Mouse (Mus musculus) kidney, adult 2 months (tissue): ENCODE measurements at regions not wholly inside any gene's neighbourhood (a gene's known extent, or its start where the extent isn't known, plus 50 kb on each side); places are given as distances from the start of the nearest gene placed in this dataset.

ENCODE experiments used
- CTCF ChIP-seq: fragments of 200-500 bp; conservative IDR thresholded peaks from 2 replicates; pipeline ENCODE4 v1.5.1; 2011; ENCODE audit warnings: low read depth, mild to moderate bottlenecking, control low read depth, low read length, moderate library complexity, mixed read lengths; ENCODE audit not compliant: insufficient read depth, insufficient read length
- POLR2A ChIP-seq: fragments of 200-500 bp; IDR thresholded peaks from one replicate; pipeline ENCODE4 v1.6.1; 2011; ENCODE audit warnings: low read depth, low read length, control low read depth

- no peak for TF ChIP-seq POLR2A
- TF ChIP-seq CTCF, result no peak
Measured at GRCm38 (mm10) chr13:51227836-51228235, 57.0 kb downstream of the Nxnl2 start.
